Mouse (Mus musculus): ENCODE results near the gene Tomm7. TPM values are rescaled to one million over a fixed set of nuclear protein-coding genes. Genes with fewer than 3 reads are reported as not detected.
A peak's percentile ranks its signal among the peaks of the same experiment; 100 is the strongest.
"Not testable (repeated sequence)": the region's sequence is repeated elsewhere in the genome, so short reads cannot be mapped to it uniquely, and the experiment has no call there.

Gene Tomm7
- total RNA-seq (2021), result 10 to 100 TPM; 87.8 to 91.7 TPM
- long read RNA-seq, experiment 1, transcript Tomm7-201 (3 exons, 1,125 nt), result major isoform, 158 of 161 reads
- long read RNA-seq, experiment 1, partial matches to known transcripts, result 1 of 161 reads
- long read RNA-seq, experiment 1, other reads (novel, unspliced or antisense), result 2 of 161 reads
- long read RNA-seq, experiment 2, transcript Tomm7-201 (3 exons, 1,125 nt), result major isoform, 99 of 127 reads
- long read RNA-seq, experiment 2, partial matches to known transcripts, result 2 of 127 reads
- long read RNA-seq, experiment 2, other reads (novel, unspliced or antisense), result 26 of 127 reads

DNA sequence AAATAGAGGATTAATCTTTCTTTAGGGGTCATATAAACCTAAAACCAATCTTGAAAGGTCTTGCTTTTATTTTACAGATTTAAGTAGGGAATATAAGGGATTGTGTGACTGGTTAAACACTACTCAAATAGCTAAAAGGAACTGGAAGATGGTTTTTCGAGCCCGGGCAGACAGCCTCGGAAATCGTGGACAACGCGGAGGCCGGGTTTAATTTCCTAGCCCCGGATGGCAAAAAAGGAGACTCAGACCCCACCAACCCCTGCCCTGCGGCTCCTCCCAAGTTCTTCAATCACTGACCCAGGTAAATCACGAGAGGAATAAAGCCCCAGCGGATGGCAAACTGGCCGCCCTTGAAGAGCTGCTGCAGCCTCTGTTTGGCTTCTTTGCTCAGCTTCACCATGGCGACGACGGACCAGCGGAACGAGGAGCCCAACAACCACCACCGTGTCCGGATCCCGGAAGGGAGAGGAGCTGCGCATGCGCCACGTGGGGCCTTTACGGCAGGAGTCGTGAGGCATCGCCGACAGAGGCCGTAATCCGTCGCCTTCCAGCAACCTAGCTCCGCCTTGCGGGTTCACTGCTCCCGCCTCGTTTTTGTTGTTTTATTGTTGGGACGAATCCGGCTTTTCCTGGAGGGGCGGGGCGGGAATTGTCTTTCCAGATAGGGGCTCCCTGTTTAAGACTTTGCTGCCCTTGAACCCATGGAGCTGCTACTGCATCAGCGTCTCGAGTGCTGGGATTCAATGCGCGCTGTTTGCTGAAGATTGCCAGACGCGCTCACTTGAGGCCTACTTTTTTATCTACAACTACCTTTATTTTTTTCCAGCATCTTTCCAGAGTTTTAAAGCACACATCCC, at the start of gene Tomm7:
TSS of gene Tomm7 (minus strand) at position 488 of the 857 bp plus-strand sequence.
- peak; percentile 85 to 93 for DNase-seq (ENCODE audit: low spot score in 2 of 2)

DNA sequence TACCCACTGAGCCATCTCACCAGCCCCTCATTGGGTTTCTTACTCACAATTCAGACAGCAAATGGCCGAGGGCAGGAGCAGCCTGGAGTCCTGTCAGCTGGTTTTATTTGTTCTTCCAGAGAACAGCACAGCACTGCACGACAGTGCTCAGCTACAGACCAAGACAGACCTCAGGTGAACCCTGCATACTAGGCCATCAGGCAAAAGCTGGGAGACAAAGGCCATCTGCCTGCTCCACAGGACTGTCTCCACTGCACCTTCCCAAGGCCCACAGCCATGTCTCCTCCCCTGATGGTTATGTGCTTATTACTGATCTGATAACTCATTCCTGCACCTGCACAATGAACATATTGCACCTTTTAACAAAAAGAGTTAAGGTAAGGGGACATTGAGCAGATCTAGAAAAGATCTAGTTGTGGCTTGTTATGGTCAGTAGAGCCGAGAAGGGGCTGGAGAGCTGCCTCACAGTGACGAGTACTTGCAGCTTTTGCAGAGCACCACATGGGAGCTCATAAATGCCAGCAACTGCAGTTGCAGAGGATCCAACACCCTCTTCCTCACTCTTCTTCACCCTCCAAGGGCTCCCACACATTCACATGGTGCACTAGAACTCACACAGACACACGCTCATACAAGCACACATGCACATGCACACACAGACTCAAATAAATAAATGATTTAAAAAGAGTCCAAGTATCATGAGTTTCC, 49.3 kb upstream of the Tomm7 start:
- no peak for DNase-seq (ENCODE audit: low spot score in 2 of 2)

DNA sequence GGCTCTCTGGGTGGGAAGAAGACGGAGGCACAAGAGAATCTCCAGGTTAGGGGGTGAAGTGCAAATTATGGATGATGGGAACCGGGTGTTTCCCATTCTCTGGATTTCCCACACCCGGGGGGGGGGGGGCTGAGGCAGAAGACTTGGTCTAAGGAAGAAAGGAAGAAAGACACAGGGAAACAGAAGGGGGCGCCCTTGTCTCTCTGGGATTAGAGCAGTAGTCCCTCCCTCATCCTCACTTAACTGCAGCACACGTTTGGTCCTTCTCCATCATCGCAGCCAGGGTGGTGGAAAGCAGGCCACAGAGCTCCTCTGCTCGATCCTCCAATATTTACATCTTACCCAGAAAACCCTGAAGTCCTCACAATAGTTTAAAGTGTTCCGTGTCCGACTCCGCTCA, 46.8 kb upstream of the Tomm7 start:
- DNase-seq (ENCODE audit: low spot score in 2 of 2), result peak; percentile 28 to 64

DNA sequence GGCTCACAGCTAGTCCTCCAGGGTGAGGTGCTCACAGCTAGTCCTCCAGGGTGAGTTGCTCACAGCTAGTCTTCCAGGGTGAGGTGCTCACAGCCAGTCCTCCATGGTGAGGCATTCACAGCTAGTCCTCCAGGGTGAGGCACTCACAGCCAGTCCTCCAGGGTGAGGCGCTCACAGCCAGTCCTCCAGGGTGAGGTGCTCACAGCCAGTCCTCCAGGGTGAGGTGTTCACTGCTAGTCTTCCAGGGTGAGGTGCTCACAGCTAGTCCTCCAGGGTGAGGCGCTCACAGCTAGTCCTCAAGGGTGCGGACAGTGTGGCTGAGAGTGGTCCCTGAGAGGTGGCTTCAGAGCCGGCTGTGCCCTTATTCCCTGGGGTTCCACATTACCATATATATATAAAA, 45.5 kb upstream of the Tomm7 start:
- DNase-seq (ENCODE audit: low spot score in 2 of 2), result no peak

DNA sequence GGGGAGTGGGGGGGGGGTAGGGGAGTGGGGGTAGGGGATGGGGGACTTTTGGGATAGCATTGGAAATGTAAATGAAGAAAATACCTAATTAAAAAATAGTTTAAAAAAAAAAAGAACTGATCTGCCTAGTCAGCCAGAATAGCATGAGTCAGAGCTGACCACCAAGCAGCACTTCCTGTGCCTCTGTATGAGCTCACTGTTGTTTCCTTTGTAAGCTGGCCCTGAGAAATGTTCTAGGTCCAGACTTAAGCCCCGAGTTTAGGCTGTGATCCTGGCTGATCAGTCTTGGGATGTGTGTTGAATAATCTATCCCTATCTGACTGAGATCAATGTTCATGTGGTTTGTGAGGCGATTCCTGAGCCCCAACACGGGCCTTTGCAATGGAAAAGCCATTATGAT, 43.1 kb upstream of the Tomm7 start:
- no peak for DNase-seq (ENCODE audit: low spot score in 2 of 2)

DNA sequence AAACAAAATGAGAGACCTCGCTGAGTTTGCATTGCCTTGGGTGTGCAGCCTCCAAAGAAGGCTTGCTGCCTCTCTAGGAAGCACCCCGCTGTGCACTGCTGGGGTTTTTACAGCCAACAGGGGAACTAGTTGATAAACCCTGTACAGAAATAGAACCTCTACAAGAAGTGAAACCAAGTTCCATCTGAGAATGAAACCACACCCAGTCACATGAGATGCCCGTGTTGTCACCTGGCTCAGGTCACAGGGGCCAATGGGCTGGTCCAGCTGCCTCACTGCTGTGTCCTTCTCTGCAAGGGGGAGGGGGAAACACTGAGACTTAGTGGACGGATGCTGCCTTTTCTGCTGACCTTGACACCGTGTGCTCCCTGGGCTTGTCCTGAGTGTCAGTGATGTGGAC, 30.5 kb upstream of the Tomm7 start:
- DNase-seq (ENCODE audit: low spot score in 2 of 2), result no peak

DNA sequence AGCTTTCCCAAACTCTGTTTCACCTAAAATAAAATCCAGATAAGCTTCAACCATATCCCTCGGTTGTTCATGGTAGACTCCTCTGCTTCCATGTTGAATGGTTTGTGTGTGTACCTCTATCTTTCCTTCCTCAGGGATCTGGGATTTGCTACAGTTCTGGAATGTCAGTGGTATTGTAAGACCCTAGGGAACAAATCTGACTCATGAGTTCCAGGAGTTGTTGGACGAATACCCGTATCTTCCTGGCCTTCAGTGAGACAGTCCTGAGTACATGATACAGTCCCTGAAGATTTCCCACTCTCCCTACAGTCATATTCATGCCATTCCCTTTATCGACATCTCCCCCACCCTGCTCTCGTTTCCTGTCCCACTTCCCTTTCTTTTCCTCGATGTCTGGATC, 28.6 kb upstream of the Tomm7 start:
- no peak for DNase-seq (ENCODE audit: low spot score in 2 of 2)

DNA sequence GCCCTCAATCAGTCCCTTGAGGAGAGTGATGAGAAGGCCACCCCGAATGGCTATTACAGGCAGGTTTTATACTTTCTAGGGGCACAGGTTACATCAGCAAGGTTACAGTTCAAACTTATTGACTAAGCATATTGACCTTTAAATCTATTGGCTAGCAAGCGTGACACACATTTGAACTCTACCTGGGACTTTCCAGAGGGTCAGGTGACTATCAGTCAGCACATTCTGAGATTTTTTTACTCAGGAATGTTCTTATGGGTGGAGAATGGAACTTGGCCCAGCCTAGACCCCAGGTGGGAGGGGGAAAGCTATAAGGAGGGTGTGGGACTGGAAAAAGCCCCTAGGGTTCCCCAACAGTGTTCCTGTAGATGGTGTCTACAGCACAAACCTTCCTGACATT, 27.4 kb upstream of the Tomm7 start:
- not testable (repeated sequence) for DNase-seq (ENCODE audit: low spot score in 2 of 2)

DNA sequence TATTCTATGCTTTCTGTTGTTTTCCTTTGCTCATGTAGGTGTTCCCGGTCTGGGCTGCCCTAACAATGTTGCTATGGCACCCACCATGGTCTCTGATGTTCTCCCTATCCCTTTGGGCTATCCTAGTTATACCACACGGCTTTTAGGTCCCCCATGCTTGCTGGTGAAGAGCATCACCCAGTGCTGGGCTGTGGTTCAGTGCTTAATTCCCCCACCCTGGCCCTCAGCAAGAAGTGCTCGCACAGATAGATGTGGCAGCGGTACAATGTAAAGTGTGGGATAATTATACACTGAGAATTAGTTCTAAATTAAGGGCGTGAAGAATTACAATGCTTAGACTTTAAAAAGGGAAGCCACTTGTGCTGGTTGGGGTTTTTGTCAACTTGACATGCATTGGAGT, 22.0 kb upstream of the Tomm7 start:
- no peak for DNase-seq (ENCODE audit: low spot score in 2 of 2)

DNA sequence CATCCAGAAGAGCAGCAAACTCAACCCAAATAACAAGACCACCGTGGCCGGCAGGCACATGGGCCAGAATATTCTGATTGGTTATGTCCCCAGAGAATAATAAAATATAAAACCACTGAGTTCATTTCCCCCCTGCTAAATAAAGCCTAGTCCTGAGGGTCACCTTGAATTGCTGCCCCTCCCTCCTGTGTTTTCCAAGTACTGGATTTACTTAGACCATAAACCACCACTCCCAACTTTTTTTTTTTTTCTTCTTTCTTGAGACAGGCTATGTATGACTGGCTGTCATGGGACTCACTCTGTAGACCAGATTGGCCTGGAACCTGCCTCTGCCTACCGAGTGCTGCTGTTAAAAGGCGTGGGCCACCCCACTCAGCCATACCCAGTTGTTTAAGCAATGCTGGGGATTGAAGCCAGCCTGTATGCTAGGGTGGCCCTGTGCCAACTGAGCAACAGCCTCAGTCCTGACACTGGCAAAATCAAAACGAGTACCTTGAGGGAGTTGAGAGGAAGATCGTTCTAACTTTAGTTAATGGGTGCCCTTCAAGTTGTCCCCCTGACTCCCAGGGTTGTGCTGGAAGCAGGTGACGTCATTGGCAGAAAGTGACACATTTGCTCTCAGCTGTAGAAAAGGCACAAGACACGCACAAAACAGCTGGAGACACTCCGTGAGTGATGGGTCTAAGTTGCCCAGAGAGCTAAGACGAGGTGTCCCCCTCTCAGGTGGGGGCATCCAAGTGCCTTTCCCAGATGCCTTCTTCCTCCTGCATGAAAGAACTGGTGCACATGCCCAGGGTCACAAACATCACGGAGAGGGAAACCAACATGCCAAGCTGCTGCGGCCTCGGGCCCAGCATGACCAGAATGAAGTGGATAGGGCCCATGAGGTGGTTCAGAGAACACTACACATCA, 20.3 kb upstream of the Tomm7 start:
- DNase-seq (ENCODE audit: low spot score in 2 of 2), result no peak

DNA sequence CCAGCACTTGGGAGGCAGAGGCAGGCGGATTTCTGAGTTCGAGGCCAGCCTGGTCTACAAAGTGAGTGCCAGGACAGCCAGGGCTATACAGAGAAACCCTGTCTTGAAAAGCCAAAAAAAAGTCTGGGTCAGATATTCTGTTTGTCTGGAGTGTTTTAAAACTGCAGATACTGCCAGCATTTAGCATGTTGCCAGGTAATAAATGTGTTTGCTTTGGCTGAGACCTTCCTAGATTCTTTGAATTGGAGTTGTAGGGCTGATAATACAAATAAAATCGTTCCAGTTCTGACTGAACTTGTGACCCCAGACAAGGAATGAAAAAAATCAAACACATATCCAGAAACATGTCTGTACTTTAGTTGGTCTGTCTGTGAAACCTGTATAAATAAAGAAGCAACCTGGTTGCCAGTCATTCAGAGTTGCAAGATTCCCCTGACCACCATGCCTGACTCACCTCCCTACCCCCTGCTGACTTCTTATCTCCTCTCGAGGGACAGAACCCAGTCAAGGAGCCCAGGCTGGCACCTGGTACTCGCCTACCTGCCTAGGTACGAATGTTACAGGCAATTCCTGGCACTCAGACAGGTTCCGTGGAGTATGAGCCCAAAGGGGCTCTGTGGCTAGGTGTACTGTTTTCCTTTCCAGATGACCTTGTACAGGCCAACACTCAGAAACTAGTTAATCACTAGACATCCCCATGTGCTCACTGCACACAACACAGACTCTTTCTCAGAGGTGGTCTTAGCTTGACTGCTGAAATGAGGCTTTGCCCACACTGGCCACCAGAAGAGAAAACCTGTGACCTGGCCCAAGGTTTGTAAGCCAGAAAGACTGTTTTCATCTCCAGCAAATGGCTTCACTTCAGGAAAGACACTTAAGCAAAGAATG, 19.4 kb upstream of the Tomm7 start:
- DNase-seq (ENCODE audit: low spot score in 2 of 2), result no peak

DNA sequence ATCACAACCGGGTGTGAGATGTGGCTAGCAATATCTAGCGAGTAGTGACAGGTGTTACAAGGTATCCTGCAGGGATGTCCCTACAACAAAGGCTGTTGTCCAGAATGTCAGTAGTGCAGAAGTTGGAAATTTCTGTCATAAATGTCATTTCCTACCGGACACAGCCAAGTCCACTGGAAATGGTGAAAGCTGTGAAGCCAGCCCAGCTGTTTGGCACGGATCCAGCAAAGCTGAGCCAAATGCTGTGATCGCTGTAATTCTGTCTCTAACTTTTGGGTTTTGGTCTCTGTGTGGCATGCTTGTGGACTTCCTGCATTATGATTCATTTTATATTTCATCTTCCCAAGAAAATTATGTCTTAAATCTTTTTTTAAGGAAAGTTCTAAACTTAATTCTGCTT, 18.3 kb upstream of the Tomm7 start:
- DNase-seq (ENCODE audit: low spot score in 2 of 2), result peak in 1 of 2 experiments; percentile 21

DNA sequence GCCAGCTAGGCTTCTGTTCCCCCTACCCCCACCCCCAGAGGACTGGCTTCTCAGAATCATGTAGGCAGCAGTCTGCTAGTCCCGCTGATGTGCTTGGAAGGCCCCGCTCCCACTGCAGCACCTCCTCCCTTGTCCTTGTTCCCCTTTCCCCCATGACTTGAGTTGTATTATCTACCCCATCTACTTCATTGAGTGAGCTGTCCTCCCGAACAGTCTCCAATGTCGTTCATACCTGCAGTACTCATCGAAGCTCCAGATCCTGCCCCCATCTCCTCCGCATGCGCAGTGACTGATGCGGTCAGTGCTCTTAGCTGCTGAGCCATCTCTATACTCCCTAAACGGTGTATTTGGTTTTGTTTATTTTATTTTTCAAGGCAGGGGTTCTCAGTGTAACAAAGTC, 17.8 kb upstream of the Tomm7 start:
- DNase-seq (ENCODE audit: low spot score in 2 of 2), result no peak

DNA sequence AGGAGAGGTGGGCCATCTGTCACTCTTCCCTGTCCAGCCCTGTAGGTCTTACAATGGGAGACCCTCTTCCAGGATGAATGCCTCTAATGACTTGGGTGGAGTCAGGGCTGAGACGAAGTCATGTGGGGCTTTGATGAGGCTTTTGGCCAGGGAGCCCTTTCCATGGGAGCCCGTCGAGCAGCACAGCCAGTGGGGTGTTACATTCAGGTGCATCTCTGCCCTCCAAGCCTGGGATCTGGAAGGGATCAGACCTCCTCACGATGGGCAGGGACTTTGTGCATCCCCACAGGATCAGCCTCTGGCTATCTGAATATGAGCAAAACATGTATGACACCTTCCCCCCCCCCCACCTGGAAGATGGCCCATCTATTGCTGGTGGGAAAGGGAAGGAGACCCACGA, 15.9 kb upstream of the Tomm7 start:
- DNase-seq (ENCODE audit: low spot score in 2 of 2), result no peak

DNA sequence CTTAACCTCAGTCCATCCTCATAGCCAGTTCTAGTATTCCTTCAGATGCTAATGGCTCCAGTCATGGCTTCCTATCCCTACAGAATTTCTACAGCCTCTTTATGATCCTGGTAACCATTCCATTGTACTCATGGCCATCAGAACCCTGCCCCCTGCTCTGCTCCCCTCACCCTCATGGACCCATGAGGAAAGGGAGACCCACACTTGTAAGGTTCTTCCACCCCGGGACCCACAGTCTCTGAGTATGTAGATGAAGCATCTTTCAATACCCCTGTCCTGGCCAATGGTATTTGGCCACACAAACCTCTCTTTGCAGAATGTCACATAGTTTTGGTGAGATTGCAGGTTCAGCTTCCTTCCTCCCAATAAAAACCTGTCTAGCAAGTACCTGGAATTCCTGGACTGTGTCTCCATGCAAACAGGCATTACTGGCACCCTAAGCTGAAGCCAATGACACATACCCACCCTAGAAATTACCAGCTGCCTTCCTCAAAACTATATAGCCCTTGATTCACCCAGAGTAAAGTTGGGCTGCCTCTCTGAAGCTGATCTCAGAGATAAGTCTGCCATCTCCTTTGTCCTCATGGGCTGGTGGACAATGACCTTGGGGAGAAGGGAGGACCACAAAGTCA, 15.2 kb upstream of the Tomm7 start:
- no peak for DNase-seq (ENCODE audit: low spot score in 2 of 2)

DNA sequence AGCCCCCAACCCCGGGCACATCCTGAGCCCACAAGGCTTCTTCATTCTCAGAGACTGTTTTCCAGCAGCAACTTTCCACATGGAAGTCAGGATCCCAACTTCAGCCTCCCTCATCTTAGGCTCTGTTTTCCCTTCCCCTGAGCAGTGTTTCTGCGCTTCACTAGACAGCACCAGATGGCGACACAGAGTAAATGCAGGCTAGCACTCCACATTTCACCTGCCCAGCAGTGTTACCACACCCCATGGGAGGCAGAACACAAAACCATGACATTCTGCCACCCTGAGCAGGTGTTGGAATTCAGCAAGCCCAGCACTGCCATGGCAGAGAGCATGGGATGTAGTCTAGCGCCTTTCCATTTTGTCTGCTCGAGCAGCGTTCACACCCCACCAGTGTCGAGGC, 14.7 kb upstream of the Tomm7 start:
- DNase-seq (ENCODE audit: low spot score in 2 of 2), result no peak

DNA sequence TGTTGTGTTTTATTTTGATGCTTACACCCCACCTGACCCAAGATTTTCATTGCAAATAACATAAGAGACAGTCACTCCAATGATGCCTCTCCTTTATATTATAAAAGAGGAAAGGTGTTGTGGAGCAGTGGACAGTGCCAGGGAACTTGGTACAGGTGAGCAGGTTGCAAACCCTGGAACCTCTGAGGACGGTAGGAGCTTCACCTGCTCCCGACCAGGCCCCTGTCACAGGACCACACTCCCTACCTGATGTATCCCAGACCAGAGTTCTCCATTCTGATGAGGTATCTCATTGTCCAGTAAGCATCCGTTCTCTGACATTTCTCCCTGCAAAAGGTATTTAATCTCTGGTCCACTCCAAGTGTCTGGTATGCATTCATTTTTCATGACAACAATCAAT, 14.0 kb upstream of the Tomm7 start:
- DNase-seq (ENCODE audit: low spot score in 2 of 2), result no peak

DNA sequence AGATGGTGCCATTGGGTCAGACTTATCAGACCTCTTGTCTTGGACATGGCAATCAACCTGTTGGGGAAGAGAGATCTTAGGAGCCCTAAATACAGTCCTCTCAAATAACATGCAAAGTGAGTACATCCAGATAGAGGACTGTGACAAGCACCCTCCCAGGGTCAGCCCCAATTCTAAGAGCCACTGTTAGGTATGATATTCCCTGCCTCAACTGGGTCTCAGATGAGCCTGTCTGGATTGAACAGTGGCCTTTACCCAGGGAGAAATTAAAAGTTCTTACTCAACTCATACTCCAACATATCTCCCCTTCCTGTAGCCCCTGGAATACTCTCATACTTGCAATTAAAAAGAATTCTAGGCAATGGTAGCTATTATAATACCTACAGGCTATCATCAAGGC, 13.2 kb upstream of the Tomm7 start:
- no peak for DNase-seq (ENCODE audit: low spot score in 2 of 2)

DNA sequence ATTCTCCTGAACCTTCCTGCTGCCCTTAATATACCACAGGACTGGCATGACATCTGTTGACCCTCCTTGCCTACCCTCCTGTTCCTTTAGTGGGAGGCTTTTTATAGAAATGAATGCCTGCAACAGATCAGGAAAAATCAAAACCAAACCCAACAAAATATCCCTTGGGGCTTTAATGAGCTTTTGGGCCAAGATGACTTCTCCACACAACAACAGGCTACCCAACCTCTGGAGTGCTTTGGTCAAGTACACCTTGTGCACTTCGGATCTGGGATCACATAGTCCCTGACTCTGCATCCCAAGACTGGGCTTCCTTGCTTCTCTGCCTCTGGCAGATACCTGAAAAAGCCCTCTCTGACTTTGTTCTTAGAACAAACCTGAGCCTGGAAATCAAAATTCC, 12.2 kb upstream of the Tomm7 start:
- no peak for DNase-seq (ENCODE audit: low spot score in 2 of 2)

DNA sequence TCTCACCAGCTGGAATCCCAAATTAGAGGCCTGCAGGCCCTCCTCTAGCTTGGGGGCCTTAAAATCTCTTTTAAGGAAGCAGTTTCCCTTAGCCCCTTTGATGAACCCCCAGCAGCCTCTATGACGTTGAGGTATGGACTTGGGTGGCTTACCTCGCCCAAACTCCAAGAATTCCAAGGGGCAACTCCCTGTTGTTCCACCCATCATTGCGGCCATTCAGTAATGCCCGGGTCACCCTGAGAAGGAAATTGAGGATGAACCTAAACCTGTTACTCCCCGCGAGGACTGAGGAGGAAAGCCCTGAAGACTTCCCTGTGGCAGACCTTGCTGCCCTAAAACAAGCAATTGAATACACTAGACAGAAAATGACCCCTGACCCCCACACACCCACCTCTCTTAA, 11.5 kb upstream of the Tomm7 start:
- no peak for DNase-seq (ENCODE audit: low spot score in 2 of 2)

All from adrenal gland, postnatal 4 days (tissue).